Mouse (Mus musculus): ENCODE data around the gene Trappc3.

Gene Trappc3

GRCm38 (mm10) chr4:126313202-126313601 lies 51.1 kb downstream of the Trappc3 start:
- DNase-seq (ENCODE audit: low read depth, low spot score), result no peak

GRCm38 (mm10) chr4:126314393-126314792 lies 52.3 kb downstream of the Trappc3 start:
- no peak for DNase-seq (ENCODE audit: low read depth, low spot score)

GRCm38 (mm10) chr4:126315931-126316330 lies 53.8 kb downstream of the Trappc3 start:
- no peak for DNase-seq (ENCODE audit: low read depth, low spot score)

- no peak for DNase-seq (ENCODE audit: low read depth, low spot score)
These were observed 54.4 kb downstream of the Trappc3 start for GRCm38 (mm10) chr4:126316443-126317040.

GRCm38 (mm10) chr4:126319806-126320205 lies 57.7 kb downstream of the Trappc3 start:
- DNase-seq (ENCODE audit: low read depth, low spot score), result no peak

- peak; percentile 97 for DNase-seq (ENCODE audit: low read depth, low spot score)
These were observed 59.2 kb downstream of the Trappc3 start, which contains the start of gene Adprhl2 for GRCm38 (mm10) chr4:126321111-126321853. Gene Adprhl2, minus strand, starts transcription at chr4:126321703.

- no peak for DNase-seq (ENCODE audit: low read depth, low spot score)
These were observed 59.9 kb downstream of the Trappc3 start for GRCm38 (mm10) chr4:126321854-126322511.

- DNase-seq (ENCODE audit: low read depth, low spot score), result no peak
These were observed 60.5 kb downstream of the Trappc3 start for GRCm38 (mm10) chr4:126322646-126323045.

GRCm38 (mm10) chr4:126324861-126325260 lies 62.7 kb downstream of the Trappc3 start:
- DNase-seq (ENCODE audit: low read depth, low spot score), result no peak

GRCm38 (mm10) chr4:126325281-126325861 lies 63.2 kb downstream of the Trappc3 start, which contains the start of gene Tekt2:
Gene Tekt2, minus strand, starts transcription at chr4:126325688.
- no peak for DNase-seq (ENCODE audit: low read depth, low spot score)

Measured in retina, postnatal 7 days (tissue).